Mouse (Mus musculus): ENCODE data around the gene Gpr61. TPM values are rescaled to one million over a fixed set of nuclear protein-coding genes. Genes with fewer than 3 reads are reported as not detected.

Gene Gpr61
- total and polyA plus RNA-seq, 2 experiments from 2014 or later, result 7.8 to 12.8 TPM

- WGBS, result 96% methylated on average over 4 of the region's 4 CpGs
- TF ChIP-seq CTCF (IDR thresholded peaks at IDR 0.05), result no peak
- no peak for ATAC-seq (ENCODE audit: low FRiP score)
These were observed 24.9 kb downstream of the Gpr61 start for GRCm38 (mm10) chr3:108129804-108130203.

GRCm38 (mm10) chr3:108129367-108129766 lies 25.3 kb downstream of the Gpr61 start:
- DNase-seq (ENCODE audit: low spot score) (no peak), ATAC-seq (ENCODE audit: low FRiP score) (no peak)
- H3K9me3 ChIP-seq (ENCODE audit: low read length), result no peaks in the 10 kb centered on the region
- H3K27me3 ChIP-seq (ENCODE audit: insufficient read depth, low read length), result no peaks in the 10 kb centered on the region
- TF ChIP-seq CTCF (IDR thresholded peaks at IDR 0.05), result no peak
- no peaks in the 10 kb centered on the region for H3K36me3 ChIP-seq (ENCODE audit: insufficient read depth, low read length)
- no peaks in the 10 kb centered on the region for H3K4me1 ChIP-seq (ENCODE audit: insufficient read depth, low read length)
- H3K4me3 ChIP-seq (ENCODE audit: low read depth, low read length), result no peak overlapping the region
- H3K9ac ChIP-seq (replicated peaks; ENCODE audit: low read length, poor library complexity, severe bottlenecking), result no peak overlapping the region
- WGBS, result 92% methylated on average over 4 of the region's 4 CpGs
- H3K27ac ChIP-seq (ENCODE audit: low read depth, low read length), result no peak overlapping the region
- H3K4me2 ChIP-seq (ENCODE audit: low read depth, low read length, poor library complexity, severe bottlenecking), result no peak overlapping the region

More at GRCm38 (mm10) chr3:108129804-108130203, 24.9 kb downstream of the Gpr61 start:
- no peak overlapping the region for H3K9ac ChIP-seq (replicated peaks; ENCODE audit: low read length, poor library complexity, severe bottlenecking)
- DNase-seq (ENCODE audit: low spot score), result no peak
- no peak overlapping the region for H3K4me2 ChIP-seq (ENCODE audit: low read depth, low read length, poor library complexity, severe bottlenecking)
- H3K4me1 ChIP-seq (ENCODE audit: insufficient read depth, low read length), result no peaks in the 10 kb centered on the region
- no peaks in the 10 kb centered on the region for H3K36me3 ChIP-seq (ENCODE audit: insufficient read depth, low read length)
- H3K27me3 ChIP-seq (ENCODE audit: insufficient read depth, low read length), result no peaks in the 10 kb centered on the region
- no peak overlapping the region for H3K4me3 ChIP-seq (ENCODE audit: low read depth, low read length)
- H3K27ac ChIP-seq (ENCODE audit: low read depth, low read length), result no peak overlapping the region
- H3K9me3 ChIP-seq (ENCODE audit: low read length), result no peaks in the 10 kb centered on the region

GRCm38 (mm10) chr3:108128520-108128919 lies 26.2 kb downstream of the Gpr61 start:
- no peaks in the 10 kb centered on the region for H3K4me1 ChIP-seq (ENCODE audit: insufficient read depth, low read length)
- DNase-seq (ENCODE audit: low spot score) (no peak), ATAC-seq (ENCODE audit: low FRiP score) (no peak)
- no peaks in the 10 kb centered on the region for H3K27me3 ChIP-seq (ENCODE audit: insufficient read depth, low read length)
- H3K4me3 ChIP-seq (ENCODE audit: low read depth, low read length), result no peak overlapping the region
- no peak overlapping the region for H3K27ac ChIP-seq (ENCODE audit: low read depth, low read length)
- no peak overlapping the region for H3K9ac ChIP-seq (replicated peaks; ENCODE audit: low read length, poor library complexity, severe bottlenecking)
- no peak overlapping the region for H3K4me2 ChIP-seq (ENCODE audit: low read depth, low read length, poor library complexity, severe bottlenecking)
- no peaks in the 10 kb centered on the region for H3K9me3 ChIP-seq (ENCODE audit: low read length)
- no peak for TF ChIP-seq CTCF (IDR thresholded peaks at IDR 0.05)
- 73% methylated on average over 5 of the region's 5 CpGs for WGBS
- H3K36me3 ChIP-seq (ENCODE audit: insufficient read depth, low read length), result no peaks in the 10 kb centered on the region

DNA sequence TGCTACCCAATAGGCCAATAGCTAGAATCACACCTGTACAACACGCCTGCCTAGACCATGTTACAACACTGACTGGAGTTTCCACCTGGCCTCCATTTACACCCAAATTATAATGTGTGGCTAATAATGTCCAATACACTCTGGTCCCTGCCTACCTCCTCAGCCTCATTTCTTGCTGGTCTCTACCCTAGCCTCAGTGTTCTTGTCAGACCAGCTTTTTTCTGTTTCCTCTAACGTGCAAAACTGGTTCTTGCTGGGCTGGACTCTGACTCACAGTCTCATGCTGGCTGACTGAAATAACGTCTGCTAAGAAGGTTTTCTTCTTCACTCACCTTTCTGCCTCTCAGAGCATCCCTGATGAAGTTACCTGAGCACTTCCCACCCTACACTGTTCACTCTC lies 28.4 kb downstream of the Gpr61 start:
- Histone ChIP-seq H3K9me3 (ENCODE audit: low read length) (no peaks in the 10 kb centered on the region), H3K36me3 (ENCODE audit: insufficient read depth, low read length) (peaks cover 12% of the 10 kb centered on the region; the same call in 1 of the 2 replicates), H3K4me1 (ENCODE audit: insufficient read depth, low read length) (no peaks in the 10 kb centered on the region), H3K27me3 (ENCODE audit: insufficient read depth, low read length) (no peaks in the 10 kb centered on the region), H3K9ac (replicated peaks; ENCODE audit: low read length, poor library complexity, severe bottlenecking) (no peak overlapping the region), H3K4me3 (ENCODE audit: low read depth, low read length) (no peak overlapping the region), H3K27ac (ENCODE audit: low read depth, low read length) (no peak overlapping the region), H3K4me2 (ENCODE audit: low read depth, low read length, poor library complexity, severe bottlenecking) (no peak overlapping the region)
- no peak for DNase-seq (ENCODE audit: low spot score)
- ATAC-seq (ENCODE audit: low FRiP score), result no peak
- WGBS, result 94% methylated on average over 3 of the region's 3 CpGs
- no peak for TF ChIP-seq CTCF (IDR thresholded peaks at IDR 0.05)

DNA sequence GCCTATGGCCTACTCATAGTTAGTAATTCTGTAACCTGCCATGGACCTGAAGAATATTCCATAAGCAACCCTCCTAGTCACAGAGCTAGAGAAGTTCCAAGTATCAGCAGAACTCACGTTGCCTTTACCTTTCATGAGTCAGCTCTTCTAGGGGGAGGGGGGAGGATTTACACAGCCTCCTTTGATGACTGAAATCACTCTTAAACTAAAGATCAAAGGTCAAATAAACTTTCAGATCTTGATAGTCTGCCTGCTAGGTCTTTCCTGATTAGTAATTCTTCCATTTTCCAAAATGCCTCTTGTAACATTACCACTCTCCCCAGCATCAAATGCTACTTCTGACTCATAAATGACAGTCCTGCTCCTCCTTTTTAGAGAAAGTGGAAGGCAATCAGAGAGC lies 30.6 kb downstream of the Gpr61 start:
- Histone ChIP-seq H3K4me1 (ENCODE audit: insufficient read depth, low read length) (no peaks in the 10 kb centered on the region), H3K9me3 (ENCODE audit: low read length) (no peaks in the 10 kb centered on the region), H3K9ac (replicated peaks; ENCODE audit: low read length, poor library complexity, severe bottlenecking) (no peak overlapping the region), H3K27ac (ENCODE audit: low read depth, low read length) (no peak overlapping the region), H3K4me2 (ENCODE audit: low read depth, low read length, poor library complexity, severe bottlenecking) (no peak overlapping the region), H3K4me3 (ENCODE audit: low read depth, low read length) (no peak overlapping the region), H3K27me3 (ENCODE audit: insufficient read depth, low read length) (no peaks in the 10 kb centered on the region), H3K36me3 (ENCODE audit: insufficient read depth, low read length) (peaks cover 24% of the 10 kb centered on the region)
- ATAC-seq (ENCODE audit: low FRiP score), result no peak
- TF ChIP-seq CTCF (IDR thresholded peaks at IDR 0.05), result no peak
- no peak for DNase-seq (ENCODE audit: low spot score)
- WGBS, result 50% methylated on average over 1 of the region's 1 CpGs

- H3K9me3 ChIP-seq (ENCODE audit: low read length), result no peaks in the 10 kb centered on the region
- no peak for TF ChIP-seq CTCF (IDR thresholded peaks at IDR 0.05)
- H3K4me2 ChIP-seq (ENCODE audit: low read depth, low read length, poor library complexity, severe bottlenecking), result no peak overlapping the region
- H3K27ac ChIP-seq (ENCODE audit: low read depth, low read length), result no peak overlapping the region
- ATAC-seq (ENCODE audit: low FRiP score) (no peak), DNase-seq (ENCODE audit: low spot score) (no peak)
- H3K4me3 ChIP-seq (ENCODE audit: low read depth, low read length), result no peak overlapping the region
- peaks cover 29% of the 10 kb centered on the region for H3K36me3 ChIP-seq (ENCODE audit: insufficient read depth, low read length)
- 94% methylated on average over 5 of the region's 5 CpGs for WGBS
- H3K27me3 ChIP-seq (ENCODE audit: insufficient read depth, low read length), result no peaks in the 10 kb centered on the region
- no peak overlapping the region for H3K9ac ChIP-seq (replicated peaks; ENCODE audit: low read length, poor library complexity, severe bottlenecking)
- no peaks in the 10 kb centered on the region for H3K4me1 ChIP-seq (ENCODE audit: insufficient read depth, low read length)
These were observed 31.4 kb downstream of the Gpr61 start for GRCm38 (mm10) chr3:108123242-108123641.
